Mouse (Mus musculus) hindbrain, embryonic 13.5 days (tissue): ENCODE results near the gene 2010005H15Rik. TPM values are rescaled to one million over a fixed set of nuclear protein-coding genes. Genes with fewer than 3 reads are reported as not detected.
A peak's percentile ranks its signal among the peaks of the same experiment; 100 is the strongest.
"Not testable (repeated sequence)": the region's sequence is repeated elsewhere in the genome, so short reads cannot be mapped to it uniquely, and the experiment has no call there.

Experiments used
- ATAC-seq: fragments of 200-750 bp; cut with Nextera tagmentation; 2 replicates; pipeline ENCODE4 v1.8.0; 2017; ENCODE audit warnings: moderate TSS enrichment; ENCODE audit not compliant: low FRiP score
- H3K27ac ChIP-seq: fragments of 300-500 bp; sonication (generic); 2 replicates; pipeline ENCODE4 v1.5.1; 2015; ENCODE audit warnings: inconsistent platforms, mild to moderate bottlenecking, moderate library complexity
- H3K27me3 ChIP-seq: fragments of 300-500 bp; sonication (generic); 2 replicates; pipeline ENCODE4 v1.6.1; 2015; ENCODE audit warnings: mild to moderate bottlenecking, inconsistent platforms
- H3K36me3 ChIP-seq: fragments of 300-500 bp; sonication (generic); 2 replicates; pipeline ENCODE4 v1.6.1; 2015; ENCODE audit warnings: mild to moderate bottlenecking, inconsistent platforms
- H3K4me1 ChIP-seq: fragments of 300-500 bp; sonication (generic); replicated peaks from 2 replicates; pipeline ENCODE4 v1.6.1; 2015; ENCODE audit warnings: inconsistent platforms
- H3K4me2 ChIP-seq: fragments of 300-500 bp; sonication (generic); 2 replicates; pipeline ENCODE4 v1.6.1; 2015; ENCODE audit warnings: inconsistent platforms, mild to moderate bottlenecking, moderate library complexity
- H3K4me3 ChIP-seq: fragments of 300-500 bp; sonication (generic); 2 replicates; pipeline ENCODE4 v1.5.1; 2015; ENCODE audit warnings: mild to moderate bottlenecking, inconsistent platforms
- H3K9ac ChIP-seq: fragments of 300-500 bp; sonication (generic); 2 replicates; pipeline ENCODE4 v1.6.1; 2015; ENCODE audit warnings: mild to moderate bottlenecking, inconsistent platforms
- H3K9me3 ChIP-seq: fragments of 300-500 bp; sonication (generic); 2 replicates; pipeline ENCODE4 v1.6.1; 2016; ENCODE audit warnings: inconsistent platforms
- WGBS: fragments of 180-500 bp; shearing (Covaris S2); methylation state at CpG from one replicate; pipeline ENCODE4 v1.1.7; 2015; 5-methylcytosine and 5-hydroxymethylcytosine counted together
- polyA plus RNA-seq: library from polyadenylated mRNA; unstranded; fragments of >200 nt; fragmentation: Nextera tagmentation; extraction: Ambion mirVana; gene quantifications from 2 replicates; pipeline ENCODE4 v1.2.1, GENCODE M21; 2015

2010005H15Rik gene
- 0.47 TPM in 1 of 2 replicates, not detected in the other for polyA plus RNA-seq

- H3K4me3 ChIP-seq, H3K9ac ChIP-seq, H3K4me2 ChIP-seq, H3K4me1 ChIP-seq, H3K36me3 ChIP-seq, H3K27me3 ChIP-seq, H3K27ac ChIP-seq, ATAC-seq, H3K9me3 ChIP-seq: not testable (repeated sequence)
- 95% methylated on average over 7 of the region's 7 CpGs for WGBS
Observed at GRCm38 (mm10) chr16:36221168-36221567, at the start of gene 2010005H15Rik. Gene 2010005H15Rik, plus strand, starts transcription at chr16:36221468.

GRCm38 (mm10) chr16:36176108-36176507, 45.2 kb upstream of the 2010005H15Rik start:
- Histone ChIP-seq H3K9ac (no peak overlapping the region), H3K27me3 (no peaks in the 10 kb centered on the region), H3K36me3 (no peaks in the 10 kb centered on the region), H3K4me1 (no peaks in the 10 kb centered on the region), H3K4me3 (no peak overlapping the region), H3K27ac (no peak overlapping the region), H3K9me3 (no peaks in the 10 kb centered on the region), H3K4me2 (no peak overlapping the region)
- no peak for ATAC-seq

GRCm38 (mm10) chr16:36179910-36180309, 41.4 kb upstream of the 2010005H15Rik start:
- WGBS = 90% methylated on average over 2 of the region's 2 CpGs
- no peak for ATAC-seq

GRCm38 (mm10) chr16:36183912-36184311, 37.4 kb upstream of the 2010005H15Rik start, which contains the start of gene Gm5483:
Gene Gm5483, plus strand, starts transcription at chr16:36184212.
- H3K4me3 ChIP-seq, H3K9ac ChIP-seq, ATAC-seq, H3K4me2 ChIP-seq, H3K27ac ChIP-seq, H3K27me3 ChIP-seq, H3K4me1 ChIP-seq, H3K36me3 ChIP-seq, H3K9me3 ChIP-seq: not testable (repeated sequence)
- WGBS = 85% methylated on average over 4 of the region's 4 CpGs

More at GRCm38 (mm10) chr16:36179910-36180309, 41.4 kb upstream of the 2010005H15Rik start:
- Histone ChIP-seq H3K27me3 (no peaks in the 10 kb centered on the region), H3K36me3 (no peaks in the 10 kb centered on the region), H3K27ac (no peak overlapping the region), H3K4me1 (no peaks in the 10 kb centered on the region), H3K4me2 (no peak overlapping the region), H3K9ac (no peak overlapping the region), H3K4me3 (no peak overlapping the region), H3K9me3 (no peaks in the 10 kb centered on the region)

- WGBS = 40% methylated on average over 19 of the region's 19 CpGs
- Histone ChIP-seq H3K4me1 (no peaks in the 10 kb centered on the region), H3K4me3 (0 out of 2 replicates have a peak overlapping the region, but pooled peaks have one; percentile 11), H3K27ac (no peak overlapping the region), H3K4me2 (peak overlapping the region; percentile 41), H3K9me3 (no peaks in the 10 kb centered on the region), H3K27me3 (no peaks in the 10 kb centered on the region), H3K36me3 (no peaks in the 10 kb centered on the region), H3K9ac (no peak overlapping the region)
- ATAC-seq = no peak
Observed at GRCm38 (mm10) chr16:36199226-36199625, 22.0 kb upstream of the 2010005H15Rik start.

GRCm38 (mm10) chr16:36203846-36204245, 17.4 kb upstream of the 2010005H15Rik start:
- Histone ChIP-seq H3K9ac (no peak overlapping the region), H3K27ac (no peak overlapping the region), H3K4me3 (no peak overlapping the region), H3K4me1 (no peaks in the 10 kb centered on the region), H3K36me3 (no peaks in the 10 kb centered on the region), H3K4me2 (no peak overlapping the region), H3K9me3 (no peaks in the 10 kb centered on the region), H3K27me3 (no peaks in the 10 kb centered on the region)
- no peak for ATAC-seq
- WGBS = 84% methylated on average over 5 of the region's 5 CpGs

DNA sequence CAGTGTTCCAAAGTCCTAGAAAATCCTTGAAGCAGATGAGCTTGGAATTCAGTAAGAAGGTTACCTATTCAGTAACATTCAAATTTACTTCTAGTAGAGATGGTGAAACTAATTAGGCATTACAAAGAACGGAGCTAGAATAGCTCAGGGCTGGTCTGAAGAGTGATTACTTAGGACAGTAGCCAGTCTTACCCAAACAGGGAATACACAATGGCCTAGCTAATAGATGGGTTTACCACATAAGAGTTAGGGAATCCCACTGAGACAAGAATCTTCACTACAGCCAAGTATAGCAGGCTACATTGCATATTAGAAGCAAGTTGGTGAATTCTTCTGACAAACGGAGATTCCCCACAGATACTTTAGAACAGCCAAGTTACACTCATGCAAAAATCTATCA, 15.6 kb upstream of the 2010005H15Rik start:
- not testable (repeated sequence) for ATAC-seq, H3K36me3 ChIP-seq, H3K27me3 ChIP-seq, H3K4me1 ChIP-seq, H3K9me3 ChIP-seq, H3K4me2 ChIP-seq, H3K9ac ChIP-seq, H3K4me3 ChIP-seq, H3K27ac ChIP-seq
- 38% methylated on average over 2 of the region's 2 CpGs for WGBS

DNA sequence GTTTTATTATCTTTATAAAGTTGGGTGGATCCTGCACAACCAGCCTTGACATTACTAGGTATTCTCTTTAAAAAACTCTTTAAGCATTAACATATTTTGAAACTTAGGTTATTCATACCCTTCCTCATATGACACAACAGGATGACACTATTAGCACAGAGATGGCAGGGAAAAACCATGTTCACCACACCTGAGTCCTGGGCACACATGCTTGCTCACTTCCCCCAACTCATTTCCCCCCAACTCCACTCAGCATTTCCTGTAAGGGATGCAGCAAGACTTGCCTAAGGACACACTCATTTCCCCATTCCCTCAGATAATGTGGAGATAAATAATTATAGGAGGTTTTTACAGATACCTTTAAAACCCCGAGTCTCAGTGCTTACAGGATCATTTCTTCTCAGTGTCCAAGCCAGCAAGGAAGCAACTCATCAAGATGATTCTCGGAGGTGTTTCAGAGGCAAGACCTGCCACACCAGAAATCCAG, 11.3 kb upstream of the 2010005H15Rik start, which contains the start of gene Gm5416:
Gm5416 (plus strand) TSS at position 437 of the 487 bp plus-strand sequence.
- no peak for ATAC-seq
- H3K9ac ChIP-seq = no peak within 1 kb of the TSS
- WGBS = 86% methylated on average over 2 of the region's 2 CpGs

GRCm38 (mm10) chr16:36260585-36260984, 39.3 kb downstream of the 2010005H15Rik start:
- not testable (repeated sequence) for H3K4me1 ChIP-seq, H3K9ac ChIP-seq, H3K36me3 ChIP-seq, H3K9me3 ChIP-seq, H3K4me2 ChIP-seq, H3K27me3 ChIP-seq, H3K4me3 ChIP-seq, ATAC-seq, H3K27ac ChIP-seq

More for the DNA sequence above, 11.3 kb upstream of the 2010005H15Rik start, which contains the start of gene Gm5416:
- no peaks in the 10 kb centered on the region for H3K9me3 ChIP-seq
- no peaks in the 10 kb centered on the region for H3K4me1 ChIP-seq
- H3K27ac ChIP-seq = no peak within 1 kb of the TSS
- H3K4me3 ChIP-seq = no peak within 1 kb of the TSS
- H3K4me2 ChIP-seq = no peak within 1 kb of the TSS
- no peaks in the 10 kb centered on the region for H3K36me3 ChIP-seq
- no peaks in the 10 kb centered on the region for H3K27me3 ChIP-seq

DNA sequence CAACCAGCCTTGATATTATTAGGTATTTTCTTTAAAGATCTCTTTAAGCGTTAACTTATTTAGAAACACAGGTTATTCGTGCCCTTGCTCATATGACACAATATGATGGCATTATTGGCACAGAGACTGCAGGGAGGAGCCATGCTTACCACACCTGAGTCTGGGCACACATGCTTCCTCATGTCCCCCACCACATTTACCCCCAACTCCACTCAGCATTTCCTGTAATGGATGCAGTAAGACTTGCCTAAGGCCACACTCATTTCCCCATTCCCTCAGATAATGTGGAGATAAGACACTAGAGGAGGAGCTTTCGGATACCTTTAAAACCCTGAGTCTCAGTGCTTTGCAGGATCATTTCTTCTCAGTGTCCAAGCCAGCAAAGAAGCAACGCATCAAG, 55.5 kb downstream of the 2010005H15Rik start, which contains the start of gene Stfa1:
Stfa1 (plus strand) TSS at position 156 of the 400 bp plus-strand sequence.
- 89% methylated on average over 4 of the region's 4 CpGs for WGBS
- not testable (repeated sequence) for H3K9ac ChIP-seq

DNA sequence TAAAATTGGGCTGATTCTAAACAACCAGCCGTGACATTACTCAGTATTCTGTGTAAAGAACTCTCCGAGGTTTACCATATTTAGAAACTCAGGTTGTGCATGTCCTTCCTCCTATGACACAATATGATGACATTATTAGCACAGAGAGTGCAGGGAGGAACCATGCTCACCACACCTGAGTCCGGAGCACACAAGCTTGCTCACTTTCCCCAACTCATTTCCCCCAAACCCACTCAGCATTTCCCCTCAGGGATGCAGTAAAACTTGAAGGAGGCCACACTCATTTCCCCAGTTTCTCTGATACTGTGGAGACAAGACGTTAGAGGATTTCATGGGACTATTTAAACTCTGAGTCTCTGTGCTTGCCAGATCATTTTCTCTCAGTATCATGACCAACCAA, 67.9 kb downstream of the 2010005H15Rik start:
- Histone ChIP-seq H3K9me3 (no peaks in the 10 kb centered on the region), H3K9ac (no peak overlapping the region), H3K27ac (no peak overlapping the region), H3K4me2 (no peak overlapping the region), H3K27me3 (no peaks in the 10 kb centered on the region), H3K4me3 (no peak overlapping the region), H3K36me3 (no peaks in the 10 kb centered on the region), H3K4me1 (no peaks in the 10 kb centered on the region)
- no peak for ATAC-seq
- WGBS = 93% methylated on average over 4 of the region's 4 CpGs

More for the DNA sequence above, 55.5 kb downstream of the 2010005H15Rik start, which contains the start of gene Stfa1:
- H3K9me3 ChIP-seq, H3K4me3 ChIP-seq, ATAC-seq, H3K27me3 ChIP-seq, H3K27ac ChIP-seq, H3K4me2 ChIP-seq, H3K4me1 ChIP-seq, H3K36me3 ChIP-seq: not testable (repeated sequence)
